Mouse (Mus musculus) frontal cortex, adult 2 months (tissue): ENCODE data around the gene Gosr1. TPM values are rescaled to one million over a fixed set of nuclear protein-coding genes. Genes with fewer than 3 reads are reported as not detected.
A peak's percentile ranks its signal among the peaks of the same experiment; 100 is the strongest.
"Not testable (repeated sequence)": the region's sequence is repeated elsewhere in the genome, so short reads cannot be mapped to it uniquely, and the experiment has no call there.

Experiments
- DNase-seq, 2 experiments: peaks; one replicate each; pipeline ENCODE4 v3.0.0; 2022; ENCODE audit warnings: low spot score in 1 of 2; ENCODE audit errors: extremely low spot score in 1 of 2
- polyA plus RNA-seq: library from polyadenylated mRNA; depleted of rRNA; stranded (reverse); fragments of >200 nt; gene quantifications from 2 replicates; pipeline ENCODE4 v1.2.3, GENCODE M21; 2012; rRNA removed

The Gosr1 gene
- polyA plus RNA-seq, 1 experiment, result 28.7 TPM

GRCm38 (mm10) chr11:76735753-76736324 is 27.5 kb downstream of the Gosr1 start:
- DNase-seq, result no peak

- DNase-seq, result no peak
Observed at GRCm38 (mm10) chr11:76734560-76734959, 28.8 kb downstream of the Gosr1 start.

GRCm38 (mm10) chr11:76730650-76731049 is 32.7 kb downstream of the Gosr1 start:
- DNase-seq, result no peak

GRCm38 (mm10) chr11:76728093-76728492 is 35.3 kb downstream of the Gosr1 start:
- DNase-seq, result no peak

- no peak for DNase-seq
Observed at GRCm38 (mm10) chr11:76723911-76724310, 39.5 kb downstream of the Gosr1 start.

GRCm38 (mm10) chr11:76717000-76717399 is 46.4 kb downstream of the Gosr1 start:
- DNase-seq, result no peak

GRCm38 (mm10) chr11:76709625-76710452 is 53.5 kb downstream of the Gosr1 start:
- DNase-seq, result no peak

- DNase-seq, result no peak
Observed at GRCm38 (mm10) chr11:76708881-76709280, 54.5 kb downstream of the Gosr1 start.

GRCm38 (mm10) chr11:76708066-76708465 is 55.3 kb downstream of the Gosr1 start:
- DNase-seq, result no peak

GRCm38 (mm10) chr11:76707656-76708055 is 55.7 kb downstream of the Gosr1 start:
- DNase-seq, result no peak

GRCm38 (mm10) chr11:76699626-76700025 is 63.8 kb downstream of the Gosr1 start:
- no peak for DNase-seq

- peak in 1 of 2 experiments; percentile 45 for DNase-seq
Observed at GRCm38 (mm10) chr11:76695810-76696209, 67.6 kb downstream of the Gosr1 start.

GRCm38 (mm10) chr11:76692096-76692495 is 71.3 kb downstream of the Gosr1 start:
- no peak for DNase-seq

- no peak for DNase-seq
Observed at GRCm38 (mm10) chr11:76685604-76686003, 77.8 kb downstream of the Gosr1 start.

- DNase-seq, result not testable (repeated sequence)
Observed at GRCm38 (mm10) chr11:76679508-76679907, 83.9 kb downstream of the Gosr1 start, which contains the start of gene Trarg1. TSS of gene Trarg1 (plus strand) at chr11:76679808.

Other genes with a start within 250 kb of the Gosr1 start
- 291 and 312 TPM in 2 replicates for gene Abr, start 141.3 kb downstream of the Gosr1 start, polyA plus RNA-seq
- 2.5 and 2.6 TPM in 2 replicates for gene Bhlha9, start 91.1 kb downstream of the Gosr1 start, polyA plus RNA-seq
- 0.10 and 0.23 TPM in 2 replicates for gene Trarg1, start 83.8 kb downstream of the Gosr1 start, polyA plus RNA-seq
- 30.1 and 32.8 TPM in 2 replicates for gene Cpd, start 83.4 kb upstream of the Gosr1 start, polyA plus RNA-seq
- 0.11 TPM in 1 of 2 replicates, not detected in the other for gene Tmigd1, start 138.6 kb upstream of the Gosr1 start, polyA plus RNA-seq
- 39.8 and 41.7 TPM in 2 replicates for gene Blmh, start 161.2 kb upstream of the Gosr1 start, polyA plus RNA-seq
- 0.19 and 0.20 TPM in 2 replicates for gene Slc6a4, start 235.0 kb upstream of the Gosr1 start, polyA plus RNA-seq